Mouse (Mus musculus): ENCODE data around the gene Mgll. TPM values are rescaled to one million over a fixed set of nuclear protein-coding genes. Genes with fewer than 3 reads are reported as not detected.

The Mgll gene
- polyA plus RNA-seq, 1 experiment from 2014 or later: 19.3 TPM

DNA sequence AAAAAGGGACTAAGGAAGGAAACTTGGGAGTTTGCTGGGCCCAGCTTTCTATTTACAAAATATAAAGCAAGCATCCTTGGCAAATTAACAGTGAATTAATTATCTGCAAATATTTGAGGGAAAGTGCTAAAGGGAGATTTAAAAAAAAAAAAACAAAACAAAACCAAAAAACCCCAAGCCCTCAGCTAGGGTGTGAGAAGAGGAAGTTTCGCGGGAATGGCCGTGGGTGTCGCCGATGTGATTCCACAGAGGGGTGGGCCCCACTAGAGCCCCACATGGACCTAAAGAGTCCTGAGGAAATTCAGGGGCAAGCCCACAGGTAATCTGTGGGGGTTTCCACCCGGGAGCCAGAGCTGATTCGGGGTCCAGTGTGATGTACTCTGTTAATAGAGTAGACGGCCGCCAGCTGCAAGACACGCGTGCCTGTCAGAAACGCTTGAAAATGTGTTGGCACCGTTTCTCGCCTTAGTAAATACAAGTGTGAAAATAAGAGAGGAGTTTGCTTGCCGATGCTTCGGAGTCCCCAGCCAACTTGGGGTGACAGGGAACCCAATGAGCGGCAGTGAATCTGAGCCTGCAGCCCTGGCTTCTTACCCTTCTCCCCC is 46.2 kb downstream of the Mgll start:
- peak overlapping the region; percentile 60 for H3K27ac ChIP-seq (ENCODE audit: low read depth, low read length)
- H3K9ac ChIP-seq (ENCODE audit: low read length): no peak overlapping the region

DNA sequence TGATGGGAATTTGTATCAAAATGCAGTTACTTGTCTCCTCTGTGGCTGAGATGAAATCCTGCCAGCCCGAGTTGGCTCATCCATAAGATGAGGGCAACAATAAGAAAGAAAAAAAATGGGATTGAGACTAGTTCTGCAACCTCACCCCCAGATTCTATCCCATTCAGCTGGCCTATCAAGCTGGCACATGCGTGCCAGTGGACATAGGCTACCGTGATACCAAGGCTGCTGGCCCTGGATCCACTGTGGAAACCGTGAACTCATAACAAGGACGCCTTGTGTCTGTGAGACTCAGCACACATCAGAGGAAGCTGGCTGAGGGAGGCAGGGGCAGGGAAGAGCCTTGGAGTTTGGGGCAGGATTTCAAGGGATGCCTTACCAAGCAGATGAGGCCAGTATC is 46.8 kb downstream of the Mgll start:
- Histone ChIP-seq H3K9ac (ENCODE audit: low read length) (no peak overlapping the region), H3K36me3 (ENCODE audit: control insufficient read depth, insufficient read depth, low read length) (no peaks in the 10 kb centered on the region), H3K27ac (ENCODE audit: low read depth, low read length) (peak overlapping the region; percentile 60), H3K9me3 (replicated peaks; ENCODE audit: control insufficient read depth, low read length) (no peaks in the 10 kb centered on the region), H3K27me3 (replicated peaks; ENCODE audit: control insufficient read depth, insufficient read depth, low read length) (no peaks in the 10 kb centered on the region), H3K4me3 (ENCODE audit: low read depth, low read length) (no peak overlapping the region), H3K4me1 (ENCODE audit: control insufficient read depth, insufficient read depth, low read length) (peaks cover 4% of the 10 kb centered on the region; the same call in 1 of the 2 replicates), H3K4me2 (ENCODE audit: low read length) (no peak overlapping the region)
- ATAC-seq (no peak), DNase-seq (ENCODE audit: low spot score) (no peak)
- 80% methylated on average over 5 of the region's 5 CpGs for WGBS

More for the DNA sequence above, 46.2 kb downstream of the Mgll start:
- H3K9me3 ChIP-seq (replicated peaks; ENCODE audit: control insufficient read depth, low read length): no peaks in the 10 kb centered on the region
- H3K27me3 ChIP-seq (replicated peaks; ENCODE audit: control insufficient read depth, insufficient read depth, low read length): no peaks in the 10 kb centered on the region
- WGBS: 65% methylated on average over 17 of the region's 17 CpGs
- no peaks in the 10 kb centered on the region for H3K36me3 ChIP-seq (ENCODE audit: control insufficient read depth, insufficient read depth, low read length)
- no peak overlapping the region for H3K4me2 ChIP-seq (ENCODE audit: low read length)
- peak; percentile 60 for ATAC-seq
- H3K4me1 ChIP-seq (ENCODE audit: control insufficient read depth, insufficient read depth, low read length): peaks cover 4% of the 10 kb centered on the region; the same call in 1 of the 2 replicates
- peak; percentile 83 for DNase-seq (ENCODE audit: low spot score)
- no peak overlapping the region for H3K4me3 ChIP-seq (ENCODE audit: low read depth, low read length)

DNA sequence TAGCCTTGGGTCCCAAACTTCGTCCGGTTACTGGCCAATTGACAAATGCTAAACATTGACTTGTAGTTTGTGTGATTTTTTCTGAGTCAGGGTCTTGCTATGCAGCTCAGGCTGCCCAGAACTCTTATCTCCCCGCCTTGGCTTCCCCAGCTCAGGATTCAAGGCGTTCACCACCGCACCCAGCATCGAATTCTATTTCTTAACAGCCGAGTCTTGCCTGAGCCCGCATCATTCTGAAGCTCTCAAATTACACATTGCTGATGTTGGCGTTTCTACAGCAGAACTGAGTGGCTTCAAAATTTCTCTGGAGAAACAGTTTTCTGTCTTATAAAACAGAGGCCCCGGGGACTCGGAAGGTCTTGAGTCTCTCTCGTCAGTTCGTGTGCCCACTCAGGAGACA is 47.8 kb downstream of the Mgll start:
- no peaks in the 10 kb centered on the region for H3K27me3 ChIP-seq (replicated peaks; ENCODE audit: control insufficient read depth, insufficient read depth, low read length)
- H3K36me3 ChIP-seq (ENCODE audit: control insufficient read depth, insufficient read depth, low read length): no peaks in the 10 kb centered on the region
- no peaks in the 10 kb centered on the region for H3K9me3 ChIP-seq (replicated peaks; ENCODE audit: control insufficient read depth, low read length)
- DNase-seq (ENCODE audit: low spot score): no peak
- WGBS: 88% methylated on average over 13 of the region's 13 CpGs
- no peak overlapping the region for H3K4me3 ChIP-seq (ENCODE audit: low read depth, low read length)
- no peak overlapping the region for H3K27ac ChIP-seq (ENCODE audit: low read depth, low read length)
- H3K9ac ChIP-seq (ENCODE audit: low read length): no peak overlapping the region
- no peak for ATAC-seq
- H3K4me2 ChIP-seq (ENCODE audit: low read length): no peak overlapping the region
- peaks cover 4% of the 10 kb centered on the region; the same call in 1 of the 2 replicates for H3K4me1 ChIP-seq (ENCODE audit: control insufficient read depth, insufficient read depth, low read length)

DNA sequence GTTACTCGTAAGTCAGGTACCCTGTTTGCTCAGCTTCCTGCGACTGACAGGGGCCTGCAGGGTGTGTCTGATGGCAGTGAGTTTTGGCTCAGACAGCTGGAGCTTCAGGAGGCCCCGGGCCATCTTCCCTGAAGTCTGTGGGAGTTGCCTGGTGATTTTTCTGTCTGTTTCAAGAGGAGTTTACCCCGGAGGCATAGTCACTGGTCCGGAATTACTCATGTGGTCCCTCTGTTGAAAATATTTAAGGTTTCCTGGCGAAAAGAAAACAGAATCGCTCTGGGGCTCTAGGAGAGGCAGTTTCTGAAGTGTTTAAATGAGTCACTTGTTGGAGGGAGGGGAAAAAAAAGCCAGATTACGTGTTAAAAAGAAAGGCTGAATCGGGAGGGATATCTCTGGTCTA is 49.8 kb downstream of the Mgll start:
- Histone ChIP-seq H3K4me1 (ENCODE audit: control insufficient read depth, insufficient read depth, low read length) (peaks cover 4% of the 10 kb centered on the region; the same call in 1 of the 2 replicates), H3K27ac (ENCODE audit: low read depth, low read length) (no peak overlapping the region), H3K4me3 (ENCODE audit: low read depth, low read length) (no peak overlapping the region), H3K9ac (ENCODE audit: low read length) (no peak overlapping the region), H3K4me2 (ENCODE audit: low read length) (no peak overlapping the region), H3K27me3 (replicated peaks; ENCODE audit: control insufficient read depth, insufficient read depth, low read length) (no peaks in the 10 kb centered on the region), H3K36me3 (ENCODE audit: control insufficient read depth, insufficient read depth, low read length) (no peaks in the 10 kb centered on the region), H3K9me3 (replicated peaks; ENCODE audit: control insufficient read depth, low read length) (no peaks in the 10 kb centered on the region)
- DNase-seq (ENCODE audit: low spot score): no peak
- WGBS: 83% methylated on average over 9 of the region's 9 CpGs
- no peak for ATAC-seq

DNA sequence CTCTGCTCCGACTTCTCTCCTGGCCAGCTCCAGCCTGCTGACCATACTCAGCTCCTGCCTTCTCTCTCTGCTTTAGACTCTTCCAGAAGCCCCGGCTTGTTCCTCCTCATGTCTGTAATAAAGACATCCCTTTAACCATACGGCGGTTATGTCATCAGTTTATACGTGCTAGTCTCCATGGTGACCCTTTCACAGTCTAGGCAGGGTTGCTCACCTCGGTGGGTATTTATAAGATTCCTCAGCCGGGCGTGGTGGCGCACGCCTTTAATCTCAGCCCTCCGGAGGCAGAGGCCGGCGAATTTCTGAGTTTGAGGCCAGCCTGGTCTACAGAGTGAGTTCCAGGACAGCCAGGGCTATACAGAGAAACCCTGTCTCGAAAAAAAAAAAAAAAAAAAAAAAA is 51.1 kb downstream of the Mgll start:
- no peak for DNase-seq (ENCODE audit: low spot score)
- Histone ChIP-seq H3K4me3 (ENCODE audit: low read depth, low read length) (no peak overlapping the region), H3K27ac (ENCODE audit: low read depth, low read length) (no peak overlapping the region), H3K27me3 (replicated peaks; ENCODE audit: control insufficient read depth, insufficient read depth, low read length) (no peaks in the 10 kb centered on the region), H3K9ac (ENCODE audit: low read length) (no peak overlapping the region), H3K36me3 (ENCODE audit: control insufficient read depth, insufficient read depth, low read length) (no peaks in the 10 kb centered on the region), H3K9me3 (replicated peaks; ENCODE audit: control insufficient read depth, low read length) (no peaks in the 10 kb centered on the region), H3K4me2 (ENCODE audit: low read length) (no peak overlapping the region), H3K4me1 (ENCODE audit: control insufficient read depth, insufficient read depth, low read length) (no peaks in the 10 kb centered on the region)
- no peak for ATAC-seq
- 70% methylated on average over 13 of the region's 14 CpGs for WGBS

DNA sequence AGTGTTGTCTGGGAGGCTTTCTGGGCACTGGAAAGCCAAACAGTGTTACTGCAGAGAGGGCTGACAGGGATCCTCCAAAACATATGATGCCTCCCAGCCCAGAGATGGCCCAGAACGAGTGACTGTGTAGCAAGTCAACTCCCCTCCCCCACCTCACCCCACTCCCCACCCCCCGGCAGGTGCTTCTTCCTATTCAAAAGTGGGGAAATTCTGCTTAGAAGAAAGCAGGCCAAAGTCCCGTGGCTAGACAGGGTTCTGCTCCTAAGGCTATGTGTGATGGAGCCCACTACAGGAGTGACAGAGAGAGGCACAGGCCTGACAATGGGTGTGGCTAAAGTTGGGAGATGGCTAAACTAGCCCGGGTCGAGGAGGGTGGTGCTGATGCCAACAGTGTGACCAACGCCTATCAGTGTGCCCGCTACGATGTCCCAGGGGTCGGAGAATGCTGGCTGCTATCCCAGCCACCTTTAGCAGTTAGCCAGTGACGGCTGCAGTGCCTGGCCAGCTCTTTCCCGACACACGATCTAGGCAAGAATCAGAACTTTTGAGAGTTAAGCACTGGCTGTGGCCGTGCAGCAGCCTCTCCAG is 52.2 kb downstream of the Mgll start:
- Histone ChIP-seq H3K4me1 (ENCODE audit: control insufficient read depth, insufficient read depth, low read length) (no peaks in the 10 kb centered on the region), H3K36me3 (ENCODE audit: control insufficient read depth, insufficient read depth, low read length) (no peaks in the 10 kb centered on the region), H3K27me3 (replicated peaks; ENCODE audit: control insufficient read depth, insufficient read depth, low read length) (no peaks in the 10 kb centered on the region), H3K4me2 (ENCODE audit: low read length) (no peak overlapping the region), H3K4me3 (ENCODE audit: low read depth, low read length) (no peak overlapping the region), H3K27ac (ENCODE audit: low read depth, low read length) (no peak overlapping the region), H3K9ac (ENCODE audit: low read length) (no peak overlapping the region), H3K9me3 (replicated peaks; ENCODE audit: control insufficient read depth, low read length) (no peaks in the 10 kb centered on the region)
- WGBS: 60% methylated on average over 13 of the region's 13 CpGs
- no peak for ATAC-seq
- no peak for DNase-seq (ENCODE audit: low spot score)

DNA sequence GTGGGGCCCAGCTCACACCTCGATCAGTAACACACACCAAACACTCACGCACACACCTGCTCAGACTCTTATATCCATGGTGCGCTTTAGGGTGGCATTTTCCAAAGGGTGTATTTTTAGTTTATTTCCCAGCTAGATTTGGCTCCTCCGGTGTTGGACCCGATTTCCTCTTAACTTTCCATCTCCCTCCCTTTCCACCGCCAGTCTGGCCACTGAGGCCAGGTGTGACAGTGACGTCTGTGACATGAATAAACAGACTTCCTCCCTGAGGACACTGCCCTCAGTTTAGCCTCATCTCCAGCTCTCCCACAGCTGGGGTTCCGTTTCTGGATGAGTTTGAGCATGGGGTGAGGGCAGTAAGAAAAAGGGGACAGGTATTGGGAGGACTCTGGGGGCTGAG is 52.8 kb downstream of the Mgll start:
- 82% methylated on average over 8 of the region's 8 CpGs for WGBS
- H3K4me3 ChIP-seq (ENCODE audit: low read depth, low read length): no peak overlapping the region
- no peak overlapping the region for H3K4me2 ChIP-seq (ENCODE audit: low read length)

GRCm38 (mm10) chr6:88778047-88778688 is 54.0 kb downstream of the Mgll start:
- DNase-seq (ENCODE audit: low spot score): no peak

More for the DNA sequence above, 52.8 kb downstream of the Mgll start:
- no peaks in the 10 kb centered on the region for H3K36me3 ChIP-seq (ENCODE audit: control insufficient read depth, insufficient read depth, low read length)
- no peaks in the 10 kb centered on the region for H3K4me1 ChIP-seq (ENCODE audit: control insufficient read depth, insufficient read depth, low read length)
- no peak overlapping the region for H3K27ac ChIP-seq (ENCODE audit: low read depth, low read length)
- no peak for ATAC-seq
- no peaks in the 10 kb centered on the region for H3K9me3 ChIP-seq (replicated peaks; ENCODE audit: control insufficient read depth, low read length)
- no peak for DNase-seq (ENCODE audit: low spot score)
- H3K27me3 ChIP-seq (replicated peaks; ENCODE audit: control insufficient read depth, insufficient read depth, low read length): no peaks in the 10 kb centered on the region
- H3K9ac ChIP-seq (ENCODE audit: low read length): no peak overlapping the region

GRCm38 (mm10) chr6:88779755-88780154 is 55.5 kb downstream of the Mgll start:
- no peaks in the 10 kb centered on the region for H3K9me3 ChIP-seq (replicated peaks; ENCODE audit: control insufficient read depth, low read length)
- no peak for ATAC-seq
- no peak overlapping the region for H3K4me2 ChIP-seq (ENCODE audit: low read length)
- H3K9ac ChIP-seq (ENCODE audit: low read length): no peak overlapping the region
- H3K27ac ChIP-seq (ENCODE audit: low read depth, low read length): no peak overlapping the region
- no peak overlapping the region for H3K4me3 ChIP-seq (ENCODE audit: low read depth, low read length)
- WGBS: 81% methylated on average over 5 of the region's 5 CpGs
- H3K4me1 ChIP-seq (ENCODE audit: control insufficient read depth, insufficient read depth, low read length): no peaks in the 10 kb centered on the region
- no peaks in the 10 kb centered on the region for H3K36me3 ChIP-seq (ENCODE audit: control insufficient read depth, insufficient read depth, low read length)
- H3K27me3 ChIP-seq (replicated peaks; ENCODE audit: control insufficient read depth, insufficient read depth, low read length): no peaks in the 10 kb centered on the region
- no peak for DNase-seq (ENCODE audit: low spot score)

More at GRCm38 (mm10) chr6:88778047-88778688, 54.0 kb downstream of the Mgll start:
- WGBS: 19% methylated on average over 8 of the region's 8 CpGs
- Histone ChIP-seq H3K4me3 (ENCODE audit: low read depth, low read length) (no peak overlapping the region), H3K27me3 (replicated peaks; ENCODE audit: control insufficient read depth, insufficient read depth, low read length) (no peaks in the 10 kb centered on the region), H3K4me1 (ENCODE audit: control insufficient read depth, insufficient read depth, low read length) (no peaks in the 10 kb centered on the region), H3K27ac (ENCODE audit: low read depth, low read length) (no peak overlapping the region), H3K36me3 (ENCODE audit: control insufficient read depth, insufficient read depth, low read length) (no peaks in the 10 kb centered on the region), H3K9me3 (replicated peaks; ENCODE audit: control insufficient read depth, low read length) (no peaks in the 10 kb centered on the region), H3K4me2 (ENCODE audit: low read length) (no peak overlapping the region), H3K9ac (ENCODE audit: low read length) (no peak overlapping the region)
- ATAC-seq: no peak
